Mouse (Mus musculus) thymus, adult 2 months (tissue): ENCODE results near the gene Psmd2.

Experiments
- CTCF ChIP-seq: fragments of 200-500 bp; IDR thresholded peaks from 2 replicates; pipeline ENCODE4 v1.5.1; 2012; ENCODE audit warnings: mild to moderate bottlenecking, control low read depth, low read length, moderate library complexity, borderline replicate concordance; ENCODE audit not compliant: control insufficient read depth, poor library complexity, insufficient read depth; ENCODE audit errors: extremely low read depth
- POLR2A ChIP-seq: fragments of 200-500 bp; IDR thresholded peaks from 2 replicates; pipeline ENCODE4 v1.6.1; 2012; ENCODE audit warnings: mild to moderate bottlenecking, low read length, control low read depth, moderate library complexity; ENCODE audit not compliant: control insufficient read depth, poor library complexity, insufficient read depth; ENCODE audit errors: extremely low read depth

- TF ChIP-seq CTCF (no peak), POLR2A (no peak)
Measured at GRCm38 (mm10) chr16:20620751-20621190, 30.7 kb upstream of the Psmd2 start.
